Mouse (Mus musculus): ENCODE measurements around the gene Gucy2g. TPM values are rescaled to one million over a fixed set of nuclear protein-coding genes. Genes with fewer than 3 reads are reported as not detected.
A peak's percentile ranks its signal among the peaks of the same experiment; 100 is the strongest.
"Not testable (repeated sequence)": the region's sequence is repeated elsewhere in the genome, so short reads cannot be mapped to it uniquely, and the experiment has no call there.

The Gucy2g gene
- polyA plus RNA-seq, 1 experiment from 2014 or later: 0.04 TPM

- Histone ChIP-seq H3K4me2 (ENCODE audit: low read depth, low read length) (no peak overlapping the region), H3K4me3 (ENCODE audit: low read length) (no peak overlapping the region), H3K27me3 (replicated peaks; ENCODE audit: control insufficient read depth, insufficient read depth, low read length) (no peaks in the 10 kb centered on the region), H3K4me1 (ENCODE audit: control insufficient read depth, insufficient read depth, low read length) (peaks cover 8% of the 10 kb centered on the region), H3K36me3 (ENCODE audit: control insufficient read depth, insufficient read depth, low read length) (no peaks in the 10 kb centered on the region), H3K27ac (ENCODE audit: low read length) (peak overlapping the region; percentile 14; the same call in 1 of the 2 replicates), H3K9me3 (ENCODE audit: control insufficient read depth, low read length) (no peaks in the 10 kb centered on the region), H3K9ac (ENCODE audit: low read depth, low read length) (no peak overlapping the region)
- ATAC-seq: peak; percentile 89
- WGBS: 73% methylated on average over 1 of the region's 1 CpGs
Measured at GRCm38 (mm10) chr19:55165183-55165865, 75.7 kb downstream of the Gucy2g start.

- H3K27me3 ChIP-seq (replicated peaks; ENCODE audit: control insufficient read depth, insufficient read depth, low read length): no peaks in the 10 kb centered on the region
- H3K4me3 ChIP-seq (ENCODE audit: low read length): no peak overlapping the region
- no peak for ATAC-seq
- H3K27ac ChIP-seq (ENCODE audit: low read length): no peak overlapping the region
- no peaks in the 10 kb centered on the region for H3K9me3 ChIP-seq (ENCODE audit: control insufficient read depth, low read length)
- WGBS: 80% methylated on average over 1 of the region's 1 CpGs
- peaks cover 8% of the 10 kb centered on the region for H3K4me1 ChIP-seq (ENCODE audit: control insufficient read depth, insufficient read depth, low read length)
- no peak overlapping the region for H3K4me2 ChIP-seq (ENCODE audit: low read depth, low read length)
- no peak overlapping the region for H3K9ac ChIP-seq (ENCODE audit: low read depth, low read length)
- no peaks in the 10 kb centered on the region for H3K36me3 ChIP-seq (ENCODE audit: control insufficient read depth, insufficient read depth, low read length)
Measured at GRCm38 (mm10) chr19:55164162-55164561, 76.9 kb downstream of the Gucy2g start.

GRCm38 (mm10) chr19:55162271-55162670 is 78.8 kb downstream of the Gucy2g start:
- no peak overlapping the region for H3K4me2 ChIP-seq (ENCODE audit: low read depth, low read length)
- peaks cover 8% of the 10 kb centered on the region for H3K4me1 ChIP-seq (ENCODE audit: control insufficient read depth, insufficient read depth, low read length)
- H3K9me3 ChIP-seq (ENCODE audit: control insufficient read depth, low read length): no peaks in the 10 kb centered on the region
- 67% methylated on average over 4 of the region's 4 CpGs for whole genome bisulfite sequencing
- no peaks in the 10 kb centered on the region for H3K36me3 ChIP-seq (ENCODE audit: control insufficient read depth, insufficient read depth, low read length)
- ATAC-seq: no peak
- no peak overlapping the region for H3K4me3 ChIP-seq (ENCODE audit: low read length)
- H3K9ac ChIP-seq (ENCODE audit: low read depth, low read length): no peak overlapping the region
- no peaks in the 10 kb centered on the region for H3K27me3 ChIP-seq (replicated peaks; ENCODE audit: control insufficient read depth, insufficient read depth, low read length)
- H3K27ac ChIP-seq (ENCODE audit: low read length): no peak overlapping the region

GRCm38 (mm10) chr19:55159826-55160225 is 81.2 kb downstream of the Gucy2g start:
- H3K4me1 ChIP-seq (ENCODE audit: control insufficient read depth, insufficient read depth, low read length): peaks cover 8% of the 10 kb centered on the region
- no peak overlapping the region for H3K9ac ChIP-seq (ENCODE audit: low read depth, low read length)
- no peak for ATAC-seq
- H3K36me3 ChIP-seq (ENCODE audit: control insufficient read depth, insufficient read depth, low read length): no peaks in the 10 kb centered on the region
- no peak overlapping the region for H3K4me3 ChIP-seq (ENCODE audit: low read length)
- H3K27ac ChIP-seq (ENCODE audit: low read length): no peak overlapping the region
- H3K9me3 ChIP-seq (ENCODE audit: control insufficient read depth, low read length): no peaks in the 10 kb centered on the region
- no peak overlapping the region for H3K4me2 ChIP-seq (ENCODE audit: low read depth, low read length)
- WGBS: 48% methylated on average over 6 of the region's 6 CpGs
- no peaks in the 10 kb centered on the region for H3K27me3 ChIP-seq (replicated peaks; ENCODE audit: control insufficient read depth, insufficient read depth, low read length)

GRCm38 (mm10) chr19:55158606-55159005 is 82.4 kb downstream of the Gucy2g start:
- Histone ChIP-seq H3K36me3 (ENCODE audit: control insufficient read depth, insufficient read depth, low read length) (no peaks in the 10 kb centered on the region), H3K4me3 (ENCODE audit: low read length) (no peak overlapping the region), H3K27ac (ENCODE audit: low read length) (no peak overlapping the region), H3K4me1 (ENCODE audit: control insufficient read depth, insufficient read depth, low read length) (no peaks in the 10 kb centered on the region), H3K4me2 (ENCODE audit: low read depth, low read length) (no peak overlapping the region), H3K9ac (ENCODE audit: low read depth, low read length) (no peak overlapping the region), H3K9me3 (ENCODE audit: control insufficient read depth, low read length) (no peaks in the 10 kb centered on the region), H3K27me3 (replicated peaks; ENCODE audit: control insufficient read depth, insufficient read depth, low read length) (no peaks in the 10 kb centered on the region)
- ATAC-seq: no peak
- WGBS: 61% methylated on average over 8 of the region's 8 CpGs

GRCm38 (mm10) chr19:55157029-55157428 is 84.0 kb downstream of the Gucy2g start:
- Histone ChIP-seq H3K27me3 (replicated peaks; ENCODE audit: control insufficient read depth, insufficient read depth, low read length) (no peaks in the 10 kb centered on the region), H3K4me3 (ENCODE audit: low read length) (no peak overlapping the region), H3K36me3 (ENCODE audit: control insufficient read depth, insufficient read depth, low read length) (no peaks in the 10 kb centered on the region), H3K27ac (ENCODE audit: low read length) (no peak overlapping the region), H3K4me2 (ENCODE audit: low read depth, low read length) (no peak overlapping the region), H3K4me1 (ENCODE audit: control insufficient read depth, insufficient read depth, low read length) (no peaks in the 10 kb centered on the region), H3K9ac (ENCODE audit: low read depth, low read length) (no peak overlapping the region), H3K9me3 (ENCODE audit: control insufficient read depth, low read length) (no peaks in the 10 kb centered on the region)
- WGBS: 88% methylated on average over 7 of the region's 7 CpGs
- ATAC-seq: no peak

- peaks cover 8% of the 10 kb centered on the region; the same call in 1 of the 2 replicates for H3K4me1 ChIP-seq (ENCODE audit: control insufficient read depth, insufficient read depth, low read length)
- H3K27me3 ChIP-seq (replicated peaks; ENCODE audit: control insufficient read depth, insufficient read depth, low read length): no peaks in the 10 kb centered on the region
- no peak for ATAC-seq
- H3K4me2 ChIP-seq (ENCODE audit: low read depth, low read length): no peak overlapping the region
- H3K36me3 ChIP-seq (ENCODE audit: control insufficient read depth, insufficient read depth, low read length): no peaks in the 10 kb centered on the region
- 87% methylated on average over 6 of the region's 6 CpGs for WGBS
- H3K9ac ChIP-seq (ENCODE audit: low read depth, low read length): no peak overlapping the region
- H3K27ac ChIP-seq (ENCODE audit: low read length): no peak overlapping the region
- H3K4me3 ChIP-seq (ENCODE audit: low read length): no peak overlapping the region
- no peaks in the 10 kb centered on the region for H3K9me3 ChIP-seq (ENCODE audit: control insufficient read depth, low read length)
Measured at GRCm38 (mm10) chr19:55152983-55153382, 88.1 kb downstream of the Gucy2g start.

GRCm38 (mm10) chr19:55152274-55152673 is 88.8 kb downstream of the Gucy2g start:
- not testable (repeated sequence) for H3K9ac ChIP-seq (ENCODE audit: low read depth, low read length); H3K36me3 ChIP-seq (ENCODE audit: control insufficient read depth, insufficient read depth, low read length); H3K9me3 ChIP-seq (ENCODE audit: control insufficient read depth, low read length); H3K27ac ChIP-seq (ENCODE audit: low read length); H3K27me3 ChIP-seq (replicated peaks; ENCODE audit: control insufficient read depth, insufficient read depth, low read length); H3K4me3 ChIP-seq (ENCODE audit: low read length); H3K4me1 ChIP-seq (ENCODE audit: control insufficient read depth, insufficient read depth, low read length); H3K4me2 ChIP-seq (ENCODE audit: low read depth, low read length); ATAC-seq
- WGBS: 59% methylated on average over 5 of the region's 6 CpGs

- Histone ChIP-seq H3K27ac (ENCODE audit: low read length) (no peak overlapping the region), H3K4me2 (ENCODE audit: low read depth, low read length) (no peak overlapping the region), H3K4me3 (ENCODE audit: low read length) (no peak overlapping the region), H3K9me3 (ENCODE audit: control insufficient read depth, low read length) (no peaks in the 10 kb centered on the region), H3K4me1 (ENCODE audit: control insufficient read depth, insufficient read depth, low read length) (peaks cover 8% of the 10 kb centered on the region; the same call in 1 of the 2 replicates), H3K36me3 (ENCODE audit: control insufficient read depth, insufficient read depth, low read length) (no peaks in the 10 kb centered on the region), H3K27me3 (replicated peaks; ENCODE audit: control insufficient read depth, insufficient read depth, low read length) (no peaks in the 10 kb centered on the region), H3K9ac (ENCODE audit: low read depth, low read length) (no peak overlapping the region)
- no peak for ATAC-seq
- WGBS: 73% methylated on average over 6 of the region's 6 CpGs
Measured at GRCm38 (mm10) chr19:55149646-55150045, 91.4 kb downstream of the Gucy2g start.

- no peak overlapping the region for H3K9ac ChIP-seq (ENCODE audit: low read depth, low read length)
- H3K27ac ChIP-seq (ENCODE audit: low read length): no peak overlapping the region
- 64% methylated on average over 6 of the region's 6 CpGs for WGBS
- H3K9me3 ChIP-seq (ENCODE audit: control insufficient read depth, low read length): no peaks in the 10 kb centered on the region
- H3K4me3 ChIP-seq (ENCODE audit: low read length): no peak overlapping the region
- no peaks in the 10 kb centered on the region for H3K36me3 ChIP-seq (ENCODE audit: control insufficient read depth, insufficient read depth, low read length)
- H3K4me1 ChIP-seq (ENCODE audit: control insufficient read depth, insufficient read depth, low read length): peaks cover 8% of the 10 kb centered on the region; the same call in 1 of the 2 replicates
- peak; percentile 45; the same call in 1 of the 2 replicates for ATAC-seq
- no peaks in the 10 kb centered on the region for H3K27me3 ChIP-seq (replicated peaks; ENCODE audit: control insufficient read depth, insufficient read depth, low read length)
- H3K4me2 ChIP-seq (ENCODE audit: low read depth, low read length): no peak overlapping the region
Measured at GRCm38 (mm10) chr19:55148109-55148508, 92.9 kb downstream of the Gucy2g start.
